Comparison of ENCODE assay signal across 29 mouse cellular contexts in genomic region chr3:140035142-140035541, GRCm38 (mm10).
DNase-seq lines count a peak whose midpoint lies in the region; ATAC-seq and TF ChIP-seq lines count a peak whose summit lies in the region.
"Had no signal": no experiment of that assay in that cellular context is flagged by ENCODE, and none has a peak within 500 bp of the region (broad histone marks: within the 10 kb centered on the region; RNA-seq: fewer than 3 reads in every experiment).

No protein-coding gene starts in this region.

- no peak for TF ChIP-seq CTCF in forebrain, postnatal 0 days (IDR thresholded peaks at IDR 0.05; ENCODE audit: low read depth)
- no peak for TF ChIP-seq CTCF in brain, embryonic 14.5 days (IDR thresholded peaks at IDR 0.05; ENCODE audit: borderline replicate concordance, extremely low read depth, insufficient read depth, insufficient read length)

- H3K36me3 ChIP-seq in forebrain, embryonic 14.5 days (ENCODE audit: control insufficient read depth, insufficient read depth, low read length): no peaks in the 10 kb centered on the region
- no peaks in the 10 kb centered on the region for H3K36me3 ChIP-seq in forebrain, postnatal 0 days (ENCODE audit: insufficient read depth)
- H3K36me3 ChIP-seq in midbrain, embryonic 12.5 days: no peaks in the 10 kb centered on the region
- no peaks in the 10 kb centered on the region for H3K36me3 ChIP-seq in midbrain, embryonic 13.5 days
- H3K36me3 ChIP-seq: embryonic facial prominence, embryonic 10.5 days; embryonic facial prominence, embryonic 13.5 days; G1E; heart, embryonic 12.5 days; heart, embryonic 15.5 days; hindbrain, embryonic 10.5 days had no signal

- no peak overlapping the region for H3K9ac ChIP-seq in forebrain, embryonic 14.5 days (ENCODE audit: low read length)
- no peak overlapping the region for H3K9ac ChIP-seq in forebrain, postnatal 0 days
- no peak overlapping the region for H3K9ac ChIP-seq in midbrain, embryonic 12.5 days (replicated peaks)
- H3K9ac ChIP-seq in midbrain, embryonic 13.5 days (replicated peaks): no peak overlapping the region
- H3K9ac ChIP-seq: embryonic facial prominence, embryonic 13.5 days; heart, embryonic 12.5 days; heart, embryonic 15.5 days; hindbrain, embryonic 14.5 days had no signal

- no peaks in the 10 kb centered on the region for H3K27me3 ChIP-seq in forebrain, embryonic 14.5 days (replicated peaks; ENCODE audit: control insufficient read depth, insufficient read depth, low read length)
- no peaks in the 10 kb centered on the region for H3K27me3 ChIP-seq in forebrain, postnatal 0 days (ENCODE audit: insufficient read depth, low read length)
- H3K27me3 ChIP-seq in midbrain, embryonic 12.5 days: no peaks in the 10 kb centered on the region
- no peaks in the 10 kb centered on the region for H3K27me3 ChIP-seq in midbrain, embryonic 13.5 days
- H3K27me3 ChIP-seq: CH12.LX; embryonic facial prominence, embryonic 13.5 days; heart, embryonic 12.5 days; heart, embryonic 15.5 days; Patski had no signal

- no peaks in the 10 kb centered on the region for H3K9me3 ChIP-seq in forebrain, embryonic 14.5 days (replicated peaks; ENCODE audit: control insufficient read depth, low read length)
- no peaks in the 10 kb centered on the region for H3K9me3 ChIP-seq in forebrain, postnatal 0 days (ENCODE audit: low read length)
- H3K9me3 ChIP-seq in midbrain, embryonic 12.5 days: no peaks in the 10 kb centered on the region
- H3K9me3 ChIP-seq in midbrain, embryonic 13.5 days: no peaks in the 10 kb centered on the region
- H3K9me3 ChIP-seq: embryonic facial prominence, embryonic 10.5 days; embryonic facial prominence, embryonic 13.5 days; G1E; heart, embryonic 12.5 days; heart, embryonic 15.5 days; hindbrain, embryonic 10.5 days had no signal

- H3K4me3 ChIP-seq in forebrain, embryonic 14.5 days (ENCODE audit: low read depth, low read length): no peak overlapping the region
- no peak overlapping the region for H3K4me3 ChIP-seq in forebrain, postnatal 0 days (ENCODE audit: low read depth, low read length)
- H3K4me3 ChIP-seq in midbrain, embryonic 12.5 days: no peak overlapping the region
- no peak overlapping the region for H3K4me3 ChIP-seq in midbrain, embryonic 13.5 days (replicated peaks)
- H3K4me3 ChIP-seq: embryonic facial prominence, embryonic 10.5 days; embryonic facial prominence, embryonic 13.5 days; erythroblast, embryonic 14.5 days; heart, embryonic 12.5 days; heart, embryonic 15.5 days; hindbrain, embryonic 10.5 days had no signal

- DNase-seq in embryo, embryonic 10.5 days (ENCODE audit: low spot score): peak; percentile 2
- DNase-seq in embryo, embryonic 9.5 days (ENCODE audit: extremely low spot score): no peak
- DNase-seq in forebrain, embryonic 14.5 days (ENCODE audit: low spot score): peak; percentile 24
- no peak for DNase-seq in forebrain, postnatal 0 days
- peak; percentile 33 for DNase-seq in brain, embryonic 14.5 days (ENCODE audit: low read depth)
- DNase-seq: adrenal gland, postnatal 10 days; adrenal gland, postnatal 36 days; B cell, adult 2 months; cerebellum, adult 11 months; cerebellum, adult 2 months; cerebellum, adult 9-11 months; cerebellum, postnatal 25 days; gastrocnemius, postnatal 25 days; heart, adult 18-20 months; heart, postnatal 10 days; heart, postnatal 36 days had no signal

- H3K4me1 ChIP-seq in forebrain, embryonic 14.5 days (ENCODE audit: control insufficient read depth, insufficient read depth, low read length): peaks cover 4% of the 10 kb centered on the region; the same call in 1 of the 2 replicates
- H3K4me1 ChIP-seq in forebrain, postnatal 0 days (ENCODE audit: insufficient read depth): no peaks in the 10 kb centered on the region
- 0 out of 2 replicates have a peak, but pooled peaks cover 4% of the 10 kb centered on the region for H3K4me1 ChIP-seq in midbrain, embryonic 12.5 days
- H3K4me1 ChIP-seq in midbrain, embryonic 13.5 days (replicated peaks): no peaks in the 10 kb centered on the region; the same call in 1 of the 2 replicates
- H3K4me1 ChIP-seq: embryonic facial prominence, embryonic 10.5 days; embryonic facial prominence, embryonic 13.5 days; heart, embryonic 12.5 days; heart, embryonic 15.5 days had no signal

- TF ChIP-seq POLR2A in brain, embryonic 14.5 days (IDR thresholded peaks at IDR 0.05; ENCODE audit: borderline replicate concordance, extremely low read depth, insufficient read depth, insufficient read length, poor library complexity, severe bottlenecking): no peak

- no peak for ATAC-seq in forebrain, embryonic 14.5 days
- ATAC-seq in forebrain, postnatal 0 days: no peak
- peak; percentile 50; the same call in 1 of the 2 replicates for ATAC-seq in midbrain, embryonic 12.5 days (ENCODE audit: low FRiP score, low read depth)
- ATAC-seq in midbrain, embryonic 13.5 days: no peak
- ATAC-seq: intestine, postnatal 0 days; Patski had no signal

- H3K27ac ChIP-seq in forebrain, embryonic 14.5 days (ENCODE audit: low read depth, low read length): no peak overlapping the region
- H3K27ac ChIP-seq in forebrain, postnatal 0 days (ENCODE audit: low read depth, low read length): no peak overlapping the region
- no peak overlapping the region for H3K27ac ChIP-seq in midbrain, embryonic 12.5 days (replicated peaks)
- no peak overlapping the region for H3K27ac ChIP-seq in midbrain, embryonic 13.5 days
- H3K27ac ChIP-seq: embryonic facial prominence, embryonic 10.5 days; embryonic facial prominence, embryonic 13.5 days; heart, embryonic 15.5 days; hindbrain, embryonic 10.5 days; hindbrain, embryonic 14.5 days had no signal

- 19% methylated on average over 2 of the region's 2 CpGs for WGBS in forebrain, embryonic 14.5 days
- WGBS in forebrain, postnatal 0 days: 28% methylated on average over 2 of the region's 2 CpGs
- 49% methylated on average over 2 of the region's 2 CpGs for WGBS in midbrain, embryonic 12.5 days
- WGBS in midbrain, embryonic 13.5 days: 20% methylated on average over 2 of the region's 2 CpGs

- no peak overlapping the region for H3K4me2 ChIP-seq in forebrain, embryonic 14.5 days (ENCODE audit: low read length)
- no peak overlapping the region for H3K4me2 ChIP-seq in forebrain, postnatal 0 days (ENCODE audit: low read depth)
- no peak overlapping the region for H3K4me2 ChIP-seq in midbrain, embryonic 12.5 days (replicated peaks)
- H3K4me2 ChIP-seq in midbrain, embryonic 13.5 days (replicated peaks): no peak overlapping the region
- H3K4me2 ChIP-seq: embryonic facial prominence, embryonic 13.5 days; heart, embryonic 12.5 days; heart, embryonic 15.5 days; hindbrain, embryonic 14.5 days had no signal

Comparison
In these comparisons a context has a peak if more than half of its experiments do, and no peak if none do; other contexts are left out.
1. DNase-seq: peak in embryo, embryonic 10.5 days (single experiment), forebrain, embryonic 14.5 days (single experiment) and brain, embryonic 14.5 days (single experiment); none in embryo, embryonic 9.5 days (single experiment) and forebrain, postnatal 0 days (single experiment).